Mouse (Mus musculus): ENCODE measurements around the gene Pawr. TPM values are rescaled to one million over a fixed set of nuclear protein-coding genes. Genes with fewer than 3 reads are reported as not detected.
"Not testable (repeated sequence)": the region's sequence is repeated elsewhere in the genome, so short reads cannot be mapped to it uniquely, and the experiment has no call there.

Gene Pawr
- total and polyA plus RNA-seq, 2 experiments from 2014 or later, result 2.3 to 5.1 TPM

DNA sequence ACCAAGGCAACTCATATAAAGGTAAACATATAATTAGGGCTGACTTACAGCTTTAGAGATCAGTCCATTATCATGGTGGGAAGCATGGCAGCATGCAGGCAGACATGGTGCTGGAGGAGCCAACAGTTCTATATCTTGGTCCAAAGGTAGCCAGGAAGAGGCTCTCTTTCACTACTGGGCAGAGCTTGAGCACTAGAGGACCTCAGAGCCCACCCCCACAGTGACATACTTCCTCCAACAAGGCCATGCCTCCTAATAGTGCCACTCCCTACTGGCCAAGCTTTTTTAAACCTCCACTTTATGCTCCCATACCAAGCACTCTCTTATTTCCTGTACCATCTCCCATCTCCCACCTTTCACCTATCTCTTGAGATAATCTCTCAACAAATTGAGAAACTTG lies 11.8 kb downstream of the Pawr start:
- no peaks in the 10 kb centered on the region for H3K36me3 ChIP-seq (ENCODE audit: insufficient read depth, low read length)

DNA sequence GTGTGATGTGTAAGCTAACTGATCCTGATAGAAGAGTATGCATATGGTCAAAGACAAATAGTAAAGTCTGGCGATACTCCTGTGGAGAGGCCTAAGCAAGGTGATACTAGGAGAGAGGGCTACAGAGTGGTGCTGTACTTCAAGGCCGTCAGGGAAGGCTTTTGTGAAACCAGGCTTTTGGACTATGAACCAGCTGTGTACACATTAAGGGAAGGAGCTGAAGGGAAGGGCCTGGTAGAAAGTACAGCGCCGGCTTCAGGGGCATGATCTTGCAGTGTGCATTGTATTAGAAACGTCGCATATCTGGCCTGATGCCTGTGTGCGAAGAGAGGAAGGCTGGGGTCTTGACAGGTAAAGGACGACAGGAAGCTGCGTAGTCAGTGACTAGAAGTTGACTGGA lies 13.2 kb downstream of the Pawr start:
- H3K4me3 ChIP-seq (ENCODE audit: low read depth, low read length), result no peak overlapping the region
- ATAC-seq (ENCODE audit: low FRiP score) (no peak), DNase-seq (ENCODE audit: low spot score) (no peak)
- H3K4me2 ChIP-seq (ENCODE audit: low read depth, low read length, poor library complexity, severe bottlenecking), result no peak overlapping the region
- H3K27ac ChIP-seq (ENCODE audit: low read depth, low read length), result no peak overlapping the region
- no peaks in the 10 kb centered on the region for H3K27me3 ChIP-seq (ENCODE audit: insufficient read depth, low read length)
- H3K36me3 ChIP-seq (ENCODE audit: insufficient read depth, low read length), result no peaks in the 10 kb centered on the region
- TF ChIP-seq CTCF (IDR thresholded peaks at IDR 0.05), result no peak
- WGBS, result 96% methylated on average over 9 of the region's 9 CpGs
- H3K4me1 ChIP-seq (ENCODE audit: insufficient read depth, low read length), result no peaks in the 10 kb centered on the region
- no peak overlapping the region for H3K9ac ChIP-seq (replicated peaks; ENCODE audit: low read length, poor library complexity, severe bottlenecking)
- H3K9me3 ChIP-seq (ENCODE audit: low read length), result no peaks in the 10 kb centered on the region

More for the DNA sequence above, 11.8 kb downstream of the Pawr start:
- Histone ChIP-seq H3K27me3 (ENCODE audit: insufficient read depth, low read length) (no peaks in the 10 kb centered on the region), H3K27ac (ENCODE audit: low read depth, low read length) (no peak overlapping the region), H3K4me1 (ENCODE audit: insufficient read depth, low read length) (no peaks in the 10 kb centered on the region), H3K9ac (replicated peaks; ENCODE audit: low read length, poor library complexity, severe bottlenecking) (no peak overlapping the region), H3K4me3 (ENCODE audit: low read depth, low read length) (no peak overlapping the region), H3K9me3 (ENCODE audit: low read length) (no peaks in the 10 kb centered on the region), H3K4me2 (ENCODE audit: low read depth, low read length, poor library complexity, severe bottlenecking) (no peak overlapping the region)
- no peak for ATAC-seq (ENCODE audit: low FRiP score)
- no peak for TF ChIP-seq CTCF (IDR thresholded peaks at IDR 0.05)
- no peak for DNase-seq (ENCODE audit: low spot score)

DNA sequence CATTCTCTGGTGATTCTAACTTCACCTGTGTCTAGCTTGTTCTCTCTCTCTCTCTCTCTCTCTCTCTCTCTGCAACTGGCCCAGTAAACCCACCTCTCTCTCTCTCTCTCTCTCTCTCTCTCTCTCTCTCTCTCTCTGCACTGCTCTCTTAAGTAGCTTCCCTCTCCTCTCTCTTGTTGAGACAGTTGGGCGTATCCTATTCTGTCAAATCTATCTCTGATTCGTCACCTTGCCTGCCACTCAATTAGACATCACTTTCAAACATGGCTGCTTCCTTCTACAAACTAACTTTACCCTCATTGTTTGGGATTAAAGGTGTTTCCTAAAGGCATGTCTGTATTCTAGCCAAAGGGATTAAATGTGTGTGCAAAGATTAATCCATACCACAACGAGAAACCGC lies 14.4 kb downstream of the Pawr start:
- ATAC-seq (ENCODE audit: low FRiP score); DNase-seq (ENCODE audit: low spot score); H3K4me3 ChIP-seq (ENCODE audit: low read depth, low read length); H3K4me2 ChIP-seq (ENCODE audit: low read depth, low read length, poor library complexity, severe bottlenecking); H3K4me1 ChIP-seq (ENCODE audit: insufficient read depth, low read length); H3K9me3 ChIP-seq (ENCODE audit: low read length); H3K9ac ChIP-seq (replicated peaks; ENCODE audit: low read length, poor library complexity, severe bottlenecking); H3K27ac ChIP-seq (ENCODE audit: low read depth, low read length); H3K27me3 ChIP-seq (ENCODE audit: insufficient read depth, low read length); H3K36me3 ChIP-seq (ENCODE audit: insufficient read depth, low read length): not testable (repeated sequence)
- WGBS, result 96% methylated on average over 4 of the region's 4 CpGs

DNA sequence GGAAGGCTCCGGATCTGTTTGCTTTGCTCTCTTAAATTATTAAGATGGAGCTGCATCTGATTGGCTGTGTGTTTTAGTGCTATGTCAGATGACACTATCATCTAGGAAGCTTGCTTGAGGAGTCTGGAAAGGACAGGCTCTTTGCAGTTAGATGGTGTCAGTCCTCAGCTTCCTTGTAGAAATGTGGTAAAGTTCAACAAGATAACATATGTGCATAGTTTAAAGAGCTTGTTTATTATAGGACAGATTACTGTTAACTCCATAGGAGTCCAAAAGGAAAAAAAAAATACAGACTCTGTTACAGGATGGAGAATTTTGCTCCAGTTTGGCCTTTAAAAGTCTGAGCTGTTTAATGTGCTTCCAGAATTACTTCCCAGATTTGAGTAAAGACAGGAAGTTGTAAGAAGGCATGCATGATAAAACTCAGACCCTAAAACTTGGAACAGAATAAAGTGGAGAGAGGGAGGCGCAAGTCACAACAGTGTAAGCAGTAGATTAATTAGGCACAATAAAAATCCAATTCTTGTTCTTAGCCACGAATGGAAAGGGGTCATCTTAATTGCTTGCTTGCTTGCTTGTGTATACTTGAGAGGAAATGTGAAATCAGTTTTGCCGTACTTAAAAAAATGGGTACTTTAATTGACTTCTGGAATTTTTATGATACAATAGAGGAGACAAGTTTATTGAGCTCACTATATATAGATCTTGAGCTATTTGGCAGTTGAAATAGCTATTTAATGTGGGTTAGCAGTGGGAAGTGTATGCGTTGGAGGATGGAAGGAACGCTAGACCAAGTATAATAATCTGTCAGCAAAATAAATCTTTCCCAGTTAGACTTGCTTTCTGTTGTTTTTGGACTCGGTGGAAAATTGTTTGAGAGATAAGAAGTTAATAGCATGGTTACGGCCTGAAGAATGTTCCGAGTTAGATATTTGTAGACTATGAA lies 18.5 kb downstream of the Pawr start:
- Histone ChIP-seq H3K9me3 (ENCODE audit: low read length) (no peaks in the 10 kb centered on the region), H3K27me3 (ENCODE audit: insufficient read depth, low read length) (no peaks in the 10 kb centered on the region), H3K36me3 (ENCODE audit: insufficient read depth, low read length) (no peaks in the 10 kb centered on the region), H3K27ac (ENCODE audit: low read depth, low read length) (no peak overlapping the region), H3K4me1 (ENCODE audit: insufficient read depth, low read length) (no peaks in the 10 kb centered on the region), H3K9ac (replicated peaks; ENCODE audit: low read length, poor library complexity, severe bottlenecking) (no peak overlapping the region), H3K4me2 (ENCODE audit: low read depth, low read length, poor library complexity, severe bottlenecking) (no peak overlapping the region), H3K4me3 (ENCODE audit: low read depth, low read length) (no peak overlapping the region)
- TF ChIP-seq CTCF (IDR thresholded peaks at IDR 0.05), result no peak
- DNase-seq (ENCODE audit: low spot score) (no peak), ATAC-seq (ENCODE audit: low FRiP score) (no peak)
- WGBS, result 87% methylated on average over 9 of the region's 9 CpGs

DNA sequence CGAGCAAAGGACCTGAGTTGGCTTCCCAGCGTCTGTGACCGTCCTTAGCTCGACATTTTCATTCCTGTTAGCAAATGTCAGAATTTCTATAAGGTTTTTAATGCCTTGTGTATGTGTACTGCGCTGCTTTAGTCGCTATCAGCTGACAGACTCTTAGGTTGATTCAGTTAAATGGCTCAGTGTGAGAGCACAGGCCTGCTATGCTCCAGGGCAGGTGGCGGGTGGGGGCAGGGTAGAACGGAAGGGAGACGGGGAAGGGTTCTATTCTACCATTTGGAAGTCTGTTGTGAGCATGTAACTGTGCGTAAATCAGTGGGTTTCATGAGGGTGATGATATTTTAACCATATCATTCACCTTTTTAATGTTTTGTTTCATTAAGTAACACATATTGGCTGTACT lies 21.0 kb downstream of the Pawr start:
- H3K9ac ChIP-seq (replicated peaks; ENCODE audit: low read length, poor library complexity, severe bottlenecking), result no peak overlapping the region
- no peak overlapping the region for H3K4me2 ChIP-seq (ENCODE audit: low read depth, low read length, poor library complexity, severe bottlenecking)
- H3K4me3 ChIP-seq (ENCODE audit: low read depth, low read length), result no peak overlapping the region
- 82% methylated on average over 10 of the region's 10 CpGs for WGBS
- no peaks in the 10 kb centered on the region for H3K9me3 ChIP-seq (ENCODE audit: low read length)
- H3K4me1 ChIP-seq (ENCODE audit: insufficient read depth, low read length), result no peaks in the 10 kb centered on the region
- no peak overlapping the region for H3K27ac ChIP-seq (ENCODE audit: low read depth, low read length)
- DNase-seq (ENCODE audit: low spot score) (no peak), ATAC-seq (ENCODE audit: low FRiP score) (no peak)
- H3K36me3 ChIP-seq (ENCODE audit: insufficient read depth, low read length), result no peaks in the 10 kb centered on the region
- TF ChIP-seq CTCF (IDR thresholded peaks at IDR 0.05), result no peak
- no peaks in the 10 kb centered on the region for H3K27me3 ChIP-seq (ENCODE audit: insufficient read depth, low read length)

DNA sequence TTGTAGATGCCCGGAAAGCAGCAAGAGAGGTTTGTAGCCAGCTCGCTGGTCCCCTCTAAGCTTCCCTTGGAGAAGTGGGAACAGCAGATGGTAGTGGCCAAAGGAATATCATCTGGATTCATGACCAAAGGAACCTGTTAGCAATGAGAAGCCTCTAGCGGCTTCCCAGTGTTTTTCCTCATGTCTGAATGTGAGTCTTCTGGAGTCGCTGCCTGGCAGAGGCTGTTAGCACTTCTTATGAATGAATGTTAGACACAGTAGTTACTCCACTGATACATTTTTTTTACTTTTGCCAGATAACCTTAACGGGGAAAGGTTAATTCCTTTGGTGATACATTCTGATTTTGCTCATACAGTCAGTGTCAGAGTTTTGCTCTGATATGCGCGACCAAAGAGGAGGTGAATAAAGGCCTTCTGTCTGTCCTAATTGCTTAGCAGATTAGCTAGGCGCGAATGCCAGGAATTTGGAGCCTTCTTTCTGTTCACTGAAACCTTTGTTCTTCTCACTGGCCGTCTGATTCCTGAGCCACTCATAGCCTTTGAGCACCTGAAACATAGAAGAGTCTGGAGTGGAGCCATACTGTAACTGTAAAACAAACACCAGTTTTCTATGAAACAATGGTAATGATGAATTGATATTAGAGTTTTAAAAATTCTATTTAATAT lies 22.9 kb downstream of the Pawr start:
- Histone ChIP-seq H3K36me3 (ENCODE audit: insufficient read depth, low read length) (no peaks in the 10 kb centered on the region), H3K27ac (ENCODE audit: low read depth, low read length) (no peak overlapping the region), H3K4me3 (ENCODE audit: low read depth, low read length) (no peak overlapping the region), H3K9ac (replicated peaks; ENCODE audit: low read length, poor library complexity, severe bottlenecking) (no peak overlapping the region), H3K4me2 (ENCODE audit: low read depth, low read length, poor library complexity, severe bottlenecking) (no peak overlapping the region), H3K27me3 (ENCODE audit: insufficient read depth, low read length) (no peaks in the 10 kb centered on the region), H3K9me3 (ENCODE audit: low read length) (no peaks in the 10 kb centered on the region), H3K4me1 (ENCODE audit: insufficient read depth, low read length) (no peaks in the 10 kb centered on the region)
- 25% methylated on average over 10 of the region's 10 CpGs for WGBS
- no peak for TF ChIP-seq CTCF (IDR thresholded peaks at IDR 0.05)
- DNase-seq (ENCODE audit: low spot score) (no peak), ATAC-seq (ENCODE audit: low FRiP score) (no peak)

Measured in midbrain, postnatal 0 days (tissue).